Mouse (Mus musculus) ovary, adult 10 weeks (tissue): ENCODE results near the gene Suco. TPM values are rescaled to one million over a fixed set of nuclear protein-coding genes. Genes with fewer than 3 reads are reported as not detected.

Experiments used
- polyA plus RNA-seq: library from polyadenylated mRNA; stranded (reverse); fragments of 350-450 nt; fragmentation: Illumina TruSeq; extraction: RNeasy Lipid Tissue Mini Kit (QIAGEN cat#74804); gene quantifications from one replicate; pipeline ENCODE4 v1.2.3, GENCODE M21; 2014

The Suco gene
- polyA plus RNA-seq, result 245 TPM

DNA sequence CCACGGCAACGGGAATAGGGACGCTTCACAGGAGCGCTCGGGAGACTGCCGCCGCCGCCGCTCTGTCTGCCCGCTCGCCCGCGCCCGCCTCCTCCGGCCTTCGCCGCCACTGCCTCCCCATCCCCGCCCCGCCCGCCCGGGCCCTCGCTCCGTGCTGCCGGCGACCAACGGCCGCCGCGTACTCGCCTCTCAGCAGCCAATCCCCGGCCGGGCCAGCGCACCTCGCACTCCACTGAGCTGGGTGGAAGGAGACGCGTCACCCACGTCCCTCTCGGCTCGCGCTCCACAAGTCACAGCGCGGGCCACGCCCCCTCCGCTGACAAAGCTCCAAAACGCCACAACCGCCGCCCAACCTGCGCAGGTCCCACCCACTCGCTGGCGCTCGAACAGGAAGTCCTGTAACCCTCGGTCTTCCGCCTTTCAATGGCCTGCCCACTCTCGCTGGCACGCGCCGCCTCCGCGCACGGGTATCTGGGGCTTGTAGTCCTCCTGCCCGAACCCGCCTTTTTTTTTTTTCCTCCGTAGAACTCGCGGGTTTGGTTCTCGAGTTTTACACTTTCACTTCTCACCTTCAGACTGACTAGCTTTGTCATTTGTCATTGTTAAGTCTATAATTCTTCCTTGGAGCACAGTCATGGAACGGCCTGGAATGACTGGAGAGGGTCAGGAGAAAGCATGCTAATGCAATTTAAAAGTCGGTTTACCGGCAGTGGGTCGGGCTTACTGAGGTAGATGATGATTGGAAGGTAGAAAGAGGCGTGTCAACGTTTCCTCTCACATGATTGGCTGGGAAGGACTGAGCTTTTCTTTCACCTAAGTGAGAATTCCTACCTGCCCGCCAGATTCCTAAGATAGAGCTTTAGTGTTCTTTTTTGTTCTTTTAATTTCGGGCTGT lies at the start of gene Suco:
TSS of gene Suco (minus strand) at position 130 of the 895 bp plus-strand sequence.

DNA sequence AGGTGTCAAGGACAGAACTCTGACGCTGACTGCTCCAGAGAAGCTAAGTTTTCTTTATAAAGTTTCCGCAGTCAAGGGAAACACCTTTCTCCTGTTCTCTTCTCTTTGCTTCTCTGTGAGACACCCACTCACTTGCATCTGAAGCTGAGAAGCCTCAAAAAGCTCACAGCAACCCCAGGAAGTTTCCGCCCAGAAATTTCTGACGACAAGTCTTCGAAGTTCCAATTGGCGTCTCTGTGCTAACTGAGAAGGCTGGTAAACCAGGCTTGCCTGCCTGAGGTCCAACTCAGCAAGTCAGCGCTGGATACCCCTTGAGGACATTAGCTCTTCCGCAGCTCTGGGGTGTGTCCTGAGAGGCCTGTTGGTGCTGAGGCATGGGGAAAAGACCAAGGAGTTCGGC lies 88.1 kb downstream of the Suco start, which contains the start of gene Fasl:
TSS of gene Fasl (minus strand) at position 157 of the 400 bp plus-strand sequence.

Other genes with a start within 250 kb of the Suco start
- not detected for gene Fasl, start 88.2 kb downstream of the Suco start, polyA plus RNA-seq
- 31.8 TPM for gene Pigc, start 92.5 kb upstream of the Suco start, polyA plus RNA-seq
- not detected for gene 4930558K02Rik, start 103.0 kb upstream of the Suco start, polyA plus RNA-seq